Mouse (Mus musculus): ENCODE measurements around the gene Spata33. TPM values are rescaled to one million over a fixed set of nuclear protein-coding genes. Genes with fewer than 3 reads are reported as not detected.
A peak's percentile ranks its signal among the peaks of the same experiment; 100 is the strongest.

The Spata33 gene
- polyA plus RNA-seq, 1 experiment, result 1.8 TPM

DNA sequence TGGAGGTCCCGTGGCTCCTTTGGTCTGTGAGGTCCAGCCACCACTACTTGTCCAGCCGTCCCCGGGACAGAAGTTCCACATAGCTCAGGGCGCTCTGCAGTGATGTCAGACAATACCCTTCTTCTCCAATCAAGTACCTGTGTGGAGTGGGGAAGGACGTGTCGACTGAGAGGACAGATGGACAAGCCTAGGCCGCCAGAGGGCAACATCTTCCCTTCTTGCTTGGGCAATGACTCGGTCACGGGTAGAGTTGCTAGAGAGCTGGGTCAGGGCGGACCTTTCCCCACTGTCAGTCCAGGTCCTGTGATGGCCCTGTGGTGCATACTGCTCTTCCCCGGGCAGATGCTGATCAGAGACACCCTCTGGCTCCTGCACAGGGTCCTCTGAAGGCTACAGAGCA is 30.4 kb downstream of the Spata33 start:
- Histone ChIP-seq H3K9ac (ENCODE audit: low read depth, poor library complexity, severe bottlenecking) (no peak overlapping the region), H3K27me3 (ENCODE audit: control insufficient read depth, insufficient read depth, low read length, poor library complexity, severe bottlenecking) (no peaks in the 10 kb centered on the region), H3K9me3 (replicated peaks; ENCODE audit: control insufficient read depth, insufficient read depth, low read length, poor library complexity, severe bottlenecking) (no peaks in the 10 kb centered on the region), H3K36me3 (ENCODE audit: control insufficient read depth, insufficient read depth, low read length, poor library complexity, severe bottlenecking) (no peaks in the 10 kb centered on the region), H3K27ac (ENCODE audit: insufficient read depth, low read length) (no peak overlapping the region), H3K4me3 (ENCODE audit: low read depth, low read length) (no peak overlapping the region), H3K4me1 (ENCODE audit: control insufficient read depth, insufficient read depth, low read length) (no peaks in the 10 kb centered on the region)
- TF ChIP-seq EP300 (IDR thresholded peaks at IDR 0.05; ENCODE audit: insufficient read depth, low read depth, low read length) (no peak), CTCF (IDR thresholded peaks at IDR 0.05; ENCODE audit: low read depth, low read length) (peak; percentile 36)

DNA sequence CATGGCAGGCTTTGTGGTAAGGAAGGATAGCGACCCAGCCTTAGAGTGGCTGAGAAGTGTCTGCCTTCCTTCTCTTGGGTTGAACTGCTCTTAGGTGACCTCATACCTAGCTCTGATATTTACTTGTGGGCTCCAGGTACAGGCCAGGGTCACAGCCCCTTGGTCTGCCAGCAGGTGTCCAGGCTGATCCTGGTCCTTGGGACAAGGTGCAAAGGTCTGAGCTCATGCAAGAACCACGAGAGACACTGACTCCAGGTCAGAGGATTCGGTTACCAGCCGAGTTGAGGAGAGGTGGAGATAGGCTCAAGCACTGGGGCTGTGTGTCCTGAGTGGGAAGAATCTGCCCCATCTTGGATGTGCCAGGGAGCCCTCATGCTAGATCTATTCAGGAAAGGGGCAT is 31.8 kb downstream of the Spata33 start:
- TF ChIP-seq CTCF (IDR thresholded peaks at IDR 0.05; ENCODE audit: low read depth, low read length) (no peak), POLR2A (IDR thresholded peaks at IDR 0.05; ENCODE audit: insufficient read depth, low read length) (no peak), EP300 (IDR thresholded peaks at IDR 0.05; ENCODE audit: insufficient read depth, low read depth, low read length) (no peak)
- no peak overlapping the region for H3K9ac ChIP-seq (ENCODE audit: low read depth, poor library complexity, severe bottlenecking)
- no peaks in the 10 kb centered on the region for H3K9me3 ChIP-seq (replicated peaks; ENCODE audit: control insufficient read depth, insufficient read depth, low read length, poor library complexity, severe bottlenecking)
- H3K27ac ChIP-seq (ENCODE audit: insufficient read depth, low read length), result no peak overlapping the region
- no peak overlapping the region for H3K4me3 ChIP-seq (ENCODE audit: low read depth, low read length)
- no peaks in the 10 kb centered on the region for H3K36me3 ChIP-seq (ENCODE audit: control insufficient read depth, insufficient read depth, low read length, poor library complexity, severe bottlenecking)
- no peaks in the 10 kb centered on the region for H3K4me1 ChIP-seq (ENCODE audit: control insufficient read depth, insufficient read depth, low read length)
- H3K27me3 ChIP-seq (ENCODE audit: control insufficient read depth, insufficient read depth, low read length, poor library complexity, severe bottlenecking), result no peaks in the 10 kb centered on the region

DNA sequence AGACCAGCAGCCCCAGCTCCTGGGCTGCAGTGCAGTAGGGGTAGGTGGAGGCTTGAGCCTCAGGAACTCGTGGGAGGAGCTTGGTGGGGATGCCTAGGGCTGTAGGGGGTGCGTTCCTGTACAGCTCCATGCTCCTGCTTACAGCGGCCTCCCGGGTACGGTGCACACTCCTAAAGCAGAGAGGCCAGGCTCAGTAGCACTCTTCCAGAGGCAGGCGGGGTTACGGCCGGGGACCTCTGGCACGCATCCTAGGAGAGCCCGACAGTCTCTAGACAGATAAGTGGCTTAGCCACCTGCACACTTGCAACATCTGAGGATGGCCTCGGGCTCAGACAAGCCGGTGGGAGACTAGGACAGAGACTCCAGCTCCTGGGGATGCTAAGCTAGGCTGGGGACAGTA is 32.9 kb downstream of the Spata33 start:
- H3K9me3 ChIP-seq (replicated peaks; ENCODE audit: control insufficient read depth, insufficient read depth, low read length, poor library complexity, severe bottlenecking), result no peaks in the 10 kb centered on the region
- H3K27ac ChIP-seq (ENCODE audit: insufficient read depth, low read length), result no peak overlapping the region
- H3K36me3 ChIP-seq (ENCODE audit: control insufficient read depth, insufficient read depth, low read length, poor library complexity, severe bottlenecking), result no peaks in the 10 kb centered on the region
- H3K4me3 ChIP-seq (ENCODE audit: low read depth, low read length), result no peak overlapping the region
- H3K27me3 ChIP-seq (ENCODE audit: control insufficient read depth, insufficient read depth, low read length, poor library complexity, severe bottlenecking), result no peaks in the 10 kb centered on the region
- H3K9ac ChIP-seq (ENCODE audit: low read depth, poor library complexity, severe bottlenecking), result no peak overlapping the region
- TF ChIP-seq POLR2A (IDR thresholded peaks at IDR 0.05; ENCODE audit: insufficient read depth, low read length) (no peak), CTCF (IDR thresholded peaks at IDR 0.05; ENCODE audit: low read depth, low read length) (no peak), EP300 (IDR thresholded peaks at IDR 0.05; ENCODE audit: insufficient read depth, low read depth, low read length) (no peak)
- H3K4me1 ChIP-seq (ENCODE audit: control insufficient read depth, insufficient read depth, low read length), result no peaks in the 10 kb centered on the region

DNA sequence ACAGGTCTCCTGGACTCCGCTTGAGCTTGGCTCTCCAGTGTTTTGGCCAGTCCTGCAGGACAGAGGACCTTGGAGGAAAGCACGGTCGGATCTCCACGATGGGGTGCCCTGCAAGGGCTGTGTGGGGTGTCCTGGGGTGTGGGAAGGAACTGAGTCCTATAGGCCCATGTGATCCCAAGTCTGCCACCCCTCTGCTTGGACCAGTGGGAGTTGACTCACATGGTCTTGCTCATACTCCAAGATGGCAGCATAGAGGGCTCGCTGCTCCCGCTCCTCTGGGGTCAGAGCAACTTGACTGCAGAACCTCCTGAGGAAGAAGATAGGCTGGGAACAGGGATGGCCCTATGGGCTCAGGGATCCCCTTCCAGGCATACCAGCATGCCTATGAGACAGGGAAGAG is 35.1 kb downstream of the Spata33 start:
- no peaks in the 10 kb centered on the region for H3K9me3 ChIP-seq (replicated peaks; ENCODE audit: control insufficient read depth, insufficient read depth, low read length, poor library complexity, severe bottlenecking)
- H3K36me3 ChIP-seq (ENCODE audit: control insufficient read depth, insufficient read depth, low read length, poor library complexity, severe bottlenecking), result no peaks in the 10 kb centered on the region
- no peaks in the 10 kb centered on the region for H3K4me1 ChIP-seq (ENCODE audit: control insufficient read depth, insufficient read depth, low read length)
- no peak overlapping the region for H3K9ac ChIP-seq (ENCODE audit: low read depth, poor library complexity, severe bottlenecking)
- no peak overlapping the region for H3K27ac ChIP-seq (ENCODE audit: insufficient read depth, low read length)
- no peaks in the 10 kb centered on the region for H3K27me3 ChIP-seq (ENCODE audit: control insufficient read depth, insufficient read depth, low read length, poor library complexity, severe bottlenecking)
- H3K4me3 ChIP-seq (ENCODE audit: low read depth, low read length), result no peak overlapping the region
- TF ChIP-seq CTCF (IDR thresholded peaks at IDR 0.05; ENCODE audit: low read depth, low read length) (no peak), POLR2A (IDR thresholded peaks at IDR 0.05; ENCODE audit: insufficient read depth, low read length) (no peak), EP300 (IDR thresholded peaks at IDR 0.05; ENCODE audit: insufficient read depth, low read depth, low read length) (no peak)

DNA sequence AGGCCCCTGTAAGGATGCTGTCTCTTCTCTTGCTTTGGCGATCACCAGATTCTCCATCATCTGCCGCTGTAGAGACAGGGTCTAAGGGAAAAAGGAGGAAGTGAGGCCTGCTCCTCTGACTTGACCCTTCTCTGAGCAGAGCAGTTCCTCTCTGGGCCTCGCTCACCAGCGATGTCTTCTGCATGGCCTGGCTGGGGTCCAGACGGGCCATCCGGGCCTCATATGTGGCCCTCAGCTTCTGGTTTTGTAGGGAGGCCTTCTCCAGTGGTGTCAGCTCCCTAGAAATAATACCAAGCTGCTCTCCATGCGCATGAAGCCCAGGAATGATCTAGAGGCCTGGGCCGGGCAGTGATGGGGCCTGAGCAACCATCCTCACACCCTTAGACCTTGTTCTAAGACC is 36.0 kb downstream of the Spata33 start:
- no peak overlapping the region for H3K27ac ChIP-seq (ENCODE audit: insufficient read depth, low read length)
- H3K9ac ChIP-seq (ENCODE audit: low read depth, poor library complexity, severe bottlenecking), result no peak overlapping the region
- H3K4me1 ChIP-seq (ENCODE audit: control insufficient read depth, insufficient read depth, low read length), result no peaks in the 10 kb centered on the region
- no peaks in the 10 kb centered on the region for H3K27me3 ChIP-seq (ENCODE audit: control insufficient read depth, insufficient read depth, low read length, poor library complexity, severe bottlenecking)
- H3K4me3 ChIP-seq (ENCODE audit: low read depth, low read length), result no peak overlapping the region
- H3K9me3 ChIP-seq (replicated peaks; ENCODE audit: control insufficient read depth, insufficient read depth, low read length, poor library complexity, severe bottlenecking), result no peaks in the 10 kb centered on the region
- no peaks in the 10 kb centered on the region for H3K36me3 ChIP-seq (ENCODE audit: control insufficient read depth, insufficient read depth, low read length, poor library complexity, severe bottlenecking)
- TF ChIP-seq CTCF (IDR thresholded peaks at IDR 0.05; ENCODE audit: low read depth, low read length) (no peak), EP300 (IDR thresholded peaks at IDR 0.05; ENCODE audit: insufficient read depth, low read depth, low read length) (no peak), POLR2A (IDR thresholded peaks at IDR 0.05; ENCODE audit: insufficient read depth, low read length) (no peak)

DNA sequence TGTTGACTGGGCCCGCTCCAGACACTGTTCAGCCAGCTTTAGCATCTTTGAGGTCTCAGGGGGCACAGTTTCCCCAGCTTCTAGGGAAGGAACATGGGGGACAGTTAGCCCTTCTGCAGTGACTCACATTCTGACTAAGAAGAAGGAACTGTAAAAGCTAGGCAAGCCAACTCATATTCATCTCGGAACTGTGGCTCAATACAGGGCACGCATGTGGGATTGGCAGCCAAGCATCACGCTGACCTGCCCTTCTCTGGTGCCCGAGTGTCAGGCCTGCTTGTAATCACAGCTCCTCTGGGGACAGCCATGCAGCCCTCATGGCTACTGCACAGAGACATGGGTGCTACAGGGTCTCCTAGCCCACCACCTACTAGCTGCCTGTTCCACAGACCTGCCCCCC is 38.3 kb downstream of the Spata33 start:
- TF ChIP-seq POLR2A (IDR thresholded peaks at IDR 0.05; ENCODE audit: insufficient read depth, low read length), result no peak
- TF ChIP-seq EP300 (IDR thresholded peaks at IDR 0.05; ENCODE audit: insufficient read depth, low read depth, low read length), result no peak
- TF ChIP-seq CTCF (IDR thresholded peaks at IDR 0.05; ENCODE audit: low read depth, low read length), result no peak
- H3K27me3 ChIP-seq (ENCODE audit: control insufficient read depth, insufficient read depth, low read length, poor library complexity, severe bottlenecking), result no peaks in the 10 kb centered on the region
- H3K9me3 ChIP-seq (replicated peaks; ENCODE audit: control insufficient read depth, insufficient read depth, low read length, poor library complexity, severe bottlenecking), result no peaks in the 10 kb centered on the region
- no peak overlapping the region for H3K4me3 ChIP-seq (ENCODE audit: low read depth, low read length)
- no peak overlapping the region for H3K9ac ChIP-seq (ENCODE audit: low read depth, poor library complexity, severe bottlenecking)
- H3K36me3 ChIP-seq (ENCODE audit: control insufficient read depth, insufficient read depth, low read length, poor library complexity, severe bottlenecking), result no peaks in the 10 kb centered on the region
- no peak overlapping the region for H3K27ac ChIP-seq (ENCODE audit: insufficient read depth, low read length)
- no peaks in the 10 kb centered on the region for H3K4me1 ChIP-seq (ENCODE audit: control insufficient read depth, insufficient read depth, low read length)

All from ES-Bruce4 (cell line).